Mouse (Mus musculus) CH12.LX (cell line): ENCODE measurements around the gene Tspan6. TPM values are rescaled to one million over a fixed set of nuclear protein-coding genes. Genes with fewer than 3 reads are reported as not detected.

Source experiments
- DNase-seq: peaks from one replicate; pipeline ENCODE4 v3.0.0-alpha.2; 2013; ENCODE audit errors: extremely low read depth
- H3K27ac ChIP-seq: 2 replicates; pipeline ENCODE4 v1.5.1; 2012; ENCODE audit warnings: low read depth, mild to moderate bottlenecking, control low read depth, moderate library complexity; ENCODE audit not compliant: insufficient read depth
- H3K27me3 ChIP-seq: replicated peaks from 2 replicates; pipeline ENCODE3; 2012; ENCODE audit warnings: inconsistent platforms
- H3K36me3 ChIP-seq, 2 experiments: replicated peaks in 1 of 2; 2 replicates each; pipeline versions ENCODE3 to v1.6.1; 2012; ENCODE audit warnings: inconsistent platforms in 1 of 2, low read length in 1 of 2, mild to moderate bottlenecking in 1 of 2, mixed read lengths in 1 of 2, moderate library complexity in 1 of 2; ENCODE audit not compliant: control insufficient read depth in 1 of 2, insufficient read depth in 1 of 2
- H3K4me1 ChIP-seq, 2 experiments: 2 replicates each; pipeline ENCODE4 v1.6.1; 2012; ENCODE audit warnings: inconsistent platforms in 1 of 2, moderate library complexity in 1 of 2; ENCODE audit not compliant: insufficient read depth in 2 of 2, control insufficient read depth in 1 of 2
- H3K4me2 ChIP-seq: 2 replicates; pipeline ENCODE4 v1.6.1; 2012; ENCODE audit warnings: low read depth, mild to moderate bottlenecking, control low read depth; ENCODE audit not compliant: poor library complexity, insufficient read depth, severe bottlenecking
- H3K4me3 ChIP-seq, 3 experiments: fragments of 150-350 bp in 1 of 3; sonication (generic) in 1 of 3; replicated peaks in 1 of 3; 2 replicates each; pipeline versions ENCODE3 to v1.5.1; 2011 to 2012; ENCODE audit warnings: low read depth in 2 of 3, low read length in 2 of 3, mild to moderate bottlenecking in 2 of 3, moderate library complexity in 2 of 3, control low read depth in 1 of 3, improper control_type of control experiment in 1 of 3, inconsistent platforms in 1 of 3, mixed read lengths in 1 of 3; ENCODE audit not compliant: poor library complexity in 1 of 3
- H3K79me2 ChIP-seq: replicated peaks from 2 replicates; pipeline ENCODE4 v1.6.1; 2012; ENCODE audit warnings: mild to moderate bottlenecking, moderate library complexity; ENCODE audit not compliant: control insufficient read depth, poor library complexity, insufficient read depth, severe bottlenecking; ENCODE audit errors: extremely low read depth
- H3K9ac ChIP-seq: 2 replicates; pipeline ENCODE4 v1.6.1; 2012; ENCODE audit warnings: low read depth, mild to moderate bottlenecking, control low read depth, moderate library complexity; ENCODE audit not compliant: insufficient read depth
- H3K9me3 ChIP-seq: replicated peaks from 2 replicates; pipeline ENCODE3; 2012; ENCODE audit warnings: low read length, inconsistent platforms, mixed read lengths
- E2F4 ChIP-seq: IDR thresholded peaks from 2 replicates; pipeline ENCODE4 v1.6.1; 2011; ENCODE audit warnings: low read depth, low read length, improper control_type of control experiment; ENCODE audit not compliant: insufficient replicate concordance
- ELF1 ChIP-seq: IDR thresholded peaks from 2 replicates; pipeline ENCODE4 v1.6.1; 2014; ENCODE audit warnings: low read depth, mild to moderate bottlenecking, inconsistent platforms, low read length, improper control_type of control experiment
- ETS1 ChIP-seq: conservative IDR thresholded peaks from 2 replicates; pipeline ENCODE4 v1.6.1; 2012; ENCODE audit warnings: low read depth, mild to moderate bottlenecking, inconsistent platforms, low read length, improper control_type of control experiment, moderate library complexity
- GABPA ChIP-seq: IDR thresholded peaks from 2 replicates; pipeline ENCODE4 v1.6.1; 2012; ENCODE audit warnings: low read depth, low read length, improper control_type of control experiment, inconsistent platforms; ENCODE audit not compliant: insufficient replicate concordance
- IRF4 ChIP-seq: IDR thresholded peaks from 2 replicates; pipeline ENCODE4 v1.6.1; 2014; ENCODE audit warnings: low read depth, mild to moderate bottlenecking, inconsistent platforms, low read length, improper control_type of control experiment
- JUND ChIP-seq: conservative IDR thresholded peaks from 2 replicates; pipeline ENCODE4 v1.6.1; 2011; ENCODE audit warnings: low read depth, low read length, improper control_type of control experiment
- KAT2A ChIP-seq: IDR thresholded peaks from 2 replicates; pipeline ENCODE4 v1.6.1; 2012; ENCODE audit warnings: low read length, improper control_type of control experiment, inconsistent platforms; ENCODE audit not compliant: insufficient replicate concordance
- MXI1 ChIP-seq: IDR thresholded peaks from 2 replicates; pipeline ENCODE4 v1.6.1; 2011; ENCODE audit warnings: mild to moderate bottlenecking, low read depth, low read length, improper control_type of control experiment
- NELFE ChIP-seq: IDR thresholded peaks from 2 replicates; pipeline ENCODE4 v1.6.1; 2011; ENCODE audit warnings: low read depth, low read length, improper control_type of control experiment
- NRF1 ChIP-seq: IDR thresholded peaks from 2 replicates; pipeline ENCODE4 v1.6.1; 2014; ENCODE audit warnings: low read depth, mild to moderate bottlenecking, inconsistent platforms, low read length, improper control_type of control experiment, moderate library complexity
- POLR2A ChIP-seq: IDR thresholded peaks from 2 replicates; pipeline ENCODE4 v1.6.1; 2011; ENCODE audit warnings: low read depth, mild to moderate bottlenecking, improper control_type of control experiment, low read length
- POLR2AphosphoS2 ChIP-seq: IDR thresholded peaks from 2 replicates; pipeline ENCODE4 v1.6.1; 2011; ENCODE audit warnings: low read depth, low read length, improper control_type of control experiment
- RAD21 ChIP-seq: IDR thresholded peaks from 2 replicates; pipeline ENCODE4 v1.6.1; 2011; ENCODE audit warnings: low read depth, mild to moderate bottlenecking, low read length, improper control_type of control experiment, moderate library complexity
- RCOR1 ChIP-seq: conservative IDR thresholded peaks from 2 replicates; pipeline ENCODE4 v1.6.1; 2012; ENCODE audit warnings: low read depth, mild to moderate bottlenecking, inconsistent platforms, low read length, improper control_type of control experiment
- SMC3 ChIP-seq: IDR thresholded peaks from 2 replicates; pipeline ENCODE4 v1.6.1; 2011; ENCODE audit warnings: low read depth, low read length, improper control_type of control experiment
- TBP ChIP-seq: conservative IDR thresholded peaks from 2 replicates; pipeline ENCODE4 v1.6.1; 2011; ENCODE audit warnings: low read depth, low read length, improper control_type of control experiment
- UBTF ChIP-seq: IDR thresholded peaks from 2 replicates; pipeline ENCODE4 v1.6.1; 2012; ENCODE audit warnings: low read depth, mild to moderate bottlenecking, inconsistent platforms, low read length, improper control_type of control experiment, moderate library complexity
- USF2 ChIP-seq: conservative IDR thresholded peaks from 2 replicates; pipeline ENCODE4 v1.6.1; 2011; ENCODE audit warnings: low read depth, low read length, improper control_type of control experiment
- ZKSCAN1 ChIP-seq: IDR thresholded peaks from 2 replicates; pipeline ENCODE4 v1.6.1; 2012; ENCODE audit warnings: low read depth, inconsistent platforms, low read length, improper control_type of control experiment, borderline replicate concordance
- dilution Hi-C: fragments of 300-500 bp; cut with MboI; formaldehyde crosslinking; loops from 2 replicates; pipeline ENCODE4 v1.14.3; 2020; ENCODE audit warnings: low sequenced_read_pairs; ENCODE audit not compliant: extremely low pct_unique_long_range_greater_than_20kb, extremely low pct_ligation_motif_present
- in situ Hi-C: fragments of 300-500 bp; cut with MboI; formaldehyde crosslinking; loops from 3 replicates; pipeline ENCODE4 v1.14.3; 2019; ENCODE audit warnings: low sequenced_read_pairs, low pct_ligation_motif_present, low pct_unique_long_range_greater_than_20kb, mixed read lengths
- polyA plus RNA-seq: library from polyadenylated mRNA; unstranded; fragments of >175 nt; gene quantifications from 2 replicates; pipeline ENCODE4 v1.2.1, GENCODE M21; 2012; ENCODE audit warnings: low read depth; ENCODE audit not compliant: insufficient read length
- total RNA-seq, 2 experiments: library from RNA; depleted of rRNA; stranded (reverse); fragments of 300-350 nt in 1 of 2; fragments of >200 nt in 1 of 2; gene quantifications; 2 replicates each; pipeline ENCODE4 v1.2.3; 2012 to 2014

Tspan6 gene
- total and polyA plus RNA-seq, 3 experiments: 0.72 to 15.7 (median 0.96) TPM

GRCm38 (mm10) chrX:133888111-133888510, 10.1 kb downstream of the Tspan6 start:
- H3K27ac ChIP-seq: no peak overlapping the region
- H3K4me2 ChIP-seq: no peak overlapping the region
- no peak overlapping the region for H3K4me3 ChIP-seq
- no peak for TF ChIP-seq TBP
- TF ChIP-seq MXI1: no peak
- no peak for TF ChIP-seq NELFE
- TF ChIP-seq POLR2AphosphoS2: no peak
- no peak for TF ChIP-seq NRF1
- no peak for TF ChIP-seq ZKSCAN1
- H3K79me2 ChIP-seq: no peaks in the 10 kb centered on the region
- no peaks in the 10 kb centered on the region for H3K36me3 ChIP-seq
- H3K9ac ChIP-seq: no peak overlapping the region
- no peaks in the 10 kb centered on the region for H3K9me3 ChIP-seq
- H3K27me3 ChIP-seq: no peaks in the 10 kb centered on the region
- H3K4me1 ChIP-seq: no peaks in the 10 kb centered on the region
- in situ Hi-C loops (no loop called here), dilution Hi-C loops (no loop called here)
- DNase-seq: no peak

GRCm38 (mm10) chrX:133887308-133887707, 10.9 kb downstream of the Tspan6 start:
- Histone ChIP-seq H3K27ac (no peak overlapping the region), H3K27me3 (no peaks in the 10 kb centered on the region), H3K4me2 (no peak overlapping the region), H3K4me3 (no peak overlapping the region), H3K9me3 (no peaks in the 10 kb centered on the region), H3K79me2 (no peaks in the 10 kb centered on the region), H3K36me3 (no peaks in the 10 kb centered on the region), H3K4me1 (no peaks in the 10 kb centered on the region), H3K9ac (no peak overlapping the region)
- dilution Hi-C loops (no loop called here), in situ Hi-C loops (no loop called here)
- DNase-seq: no peak
- no peak for TF ChIP-seq RCOR1
- no peak for TF ChIP-seq UBTF
- no peak for TF ChIP-seq GABPA
- no peak for TF ChIP-seq USF2
- TF ChIP-seq IRF4: no peak
- TF ChIP-seq SMC3: no peak
- TF ChIP-seq ELF1: no peak
- TF ChIP-seq RAD21: no peak
- TF ChIP-seq E2F4: no peak
- no peak for TF ChIP-seq NRF1
- no peak for TF ChIP-seq ETS1
- TF ChIP-seq JUND: no peak
- no peak for TF ChIP-seq POLR2A
- TF ChIP-seq KAT2A: no peak
